Mouse (Mus musculus): ENCODE measurements at regions not wholly inside any gene's neighbourhood (a gene's known extent, or its start where the extent isn't known, plus 50 kb on each side); places are given as distances from the start of the nearest gene placed in this dataset.

- no peak for DNase-seq
These were observed 440.0 kb downstream of the Tns3 start for GRCm38 (mm10) chr11:8224366-8224765.

- no peak for DNase-seq
These were observed 443.7 kb downstream of the Tns3 start for GRCm38 (mm10) chr11:8220618-8221017.

GRCm38 (mm10) chr11:8219911-8220310 is 444.4 kb downstream of the Tns3 start:
- no peak for DNase-seq

- DNase-seq = peak; percentile 39
These were observed 448.7 kb downstream of the Tns3 start for GRCm38 (mm10) chr11:8215634-8216033.

GRCm38 (mm10) chr11:8214305-8214903 is 449.9 kb downstream of the Tns3 start:
- peak; percentile 9 for DNase-seq

GRCm38 (mm10) chr11:8213130-8213529 is 451.2 kb downstream of the Tns3 start:
- no peak for DNase-seq

- DNase-seq = no peak
These were observed 451.6 kb downstream of the Tns3 start for GRCm38 (mm10) chr11:8212714-8213113.

- peak; percentile 6 for DNase-seq
These were observed 455.3 kb downstream of the Tns3 start for GRCm38 (mm10) chr11:8209041-8209440.

- peak; percentile 8 for DNase-seq
These were observed 465.0 kb downstream of the Tns3 start for GRCm38 (mm10) chr11:8199293-8199692.
